Mouse (Mus musculus) G1E-ER4 (cell line): Measurements from ENCODE around the gene Psmd5. TPM values are rescaled to one million over a fixed set of nuclear protein-coding genes. Genes with fewer than 3 reads are reported as not detected.
"Not testable (repeated sequence)": the region's sequence is repeated elsewhere in the genome, so short reads cannot be mapped to it uniquely, and the experiment has no call there.

ENCODE experiments used
- GATA1 ChIP-seq: IDR thresholded peaks from one replicate; pipeline ENCODE4 v1.8.0; 2012; ENCODE audit warnings: low read length, inconsistent platforms
- polyA plus RNA-seq: library from polyadenylated mRNA; stranded (reverse); fragments of >175 nt; gene quantifications from 2 replicates; pipeline ENCODE4 v1.2.3, GENCODE M21; 2012

Gene Psmd5
- polyA plus RNA-seq, 1 experiment = 14.3 TPM

DNA sequence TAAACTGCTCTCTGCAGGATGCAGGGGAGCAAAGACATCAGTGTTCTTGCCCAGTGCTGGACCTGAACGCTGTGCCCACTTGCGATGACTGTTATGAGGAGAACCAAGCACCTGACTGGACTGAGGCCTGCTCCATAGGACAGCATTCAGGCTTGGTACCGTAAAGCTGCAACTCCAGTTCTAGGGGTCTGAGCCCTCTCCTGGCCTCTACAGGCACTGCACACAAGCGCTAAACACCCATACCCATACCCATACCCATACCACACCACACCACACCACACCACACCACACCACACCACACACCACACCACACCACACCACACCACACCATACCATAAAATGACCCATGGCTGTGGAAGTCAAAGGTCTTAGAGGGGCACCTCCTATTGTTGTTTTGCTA lies 19.5 kb downstream of the Psmd5 start:
- no peak for TF ChIP-seq GATA1

DNA sequence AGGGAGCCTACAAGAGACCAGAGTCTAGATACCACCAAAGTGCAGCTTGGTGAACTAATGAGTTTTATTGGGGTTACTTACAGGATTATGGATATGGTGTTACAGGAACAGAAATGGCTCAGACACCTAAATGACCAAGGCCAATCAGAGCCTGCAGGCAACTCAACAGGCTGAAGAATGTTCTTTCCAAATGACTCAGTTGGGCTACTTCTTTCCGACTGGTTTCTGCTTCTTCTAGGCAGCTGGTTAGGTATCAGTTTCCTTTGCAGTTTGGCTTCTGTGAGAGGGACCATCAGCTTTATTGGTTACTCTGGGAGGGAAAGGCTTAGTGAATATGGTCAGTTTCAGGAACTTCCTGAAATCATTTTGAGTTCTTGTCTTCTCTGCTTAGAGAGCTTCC lies 27.1 kb downstream of the Psmd5 start:
- TF ChIP-seq GATA1 = no peak

DNA sequence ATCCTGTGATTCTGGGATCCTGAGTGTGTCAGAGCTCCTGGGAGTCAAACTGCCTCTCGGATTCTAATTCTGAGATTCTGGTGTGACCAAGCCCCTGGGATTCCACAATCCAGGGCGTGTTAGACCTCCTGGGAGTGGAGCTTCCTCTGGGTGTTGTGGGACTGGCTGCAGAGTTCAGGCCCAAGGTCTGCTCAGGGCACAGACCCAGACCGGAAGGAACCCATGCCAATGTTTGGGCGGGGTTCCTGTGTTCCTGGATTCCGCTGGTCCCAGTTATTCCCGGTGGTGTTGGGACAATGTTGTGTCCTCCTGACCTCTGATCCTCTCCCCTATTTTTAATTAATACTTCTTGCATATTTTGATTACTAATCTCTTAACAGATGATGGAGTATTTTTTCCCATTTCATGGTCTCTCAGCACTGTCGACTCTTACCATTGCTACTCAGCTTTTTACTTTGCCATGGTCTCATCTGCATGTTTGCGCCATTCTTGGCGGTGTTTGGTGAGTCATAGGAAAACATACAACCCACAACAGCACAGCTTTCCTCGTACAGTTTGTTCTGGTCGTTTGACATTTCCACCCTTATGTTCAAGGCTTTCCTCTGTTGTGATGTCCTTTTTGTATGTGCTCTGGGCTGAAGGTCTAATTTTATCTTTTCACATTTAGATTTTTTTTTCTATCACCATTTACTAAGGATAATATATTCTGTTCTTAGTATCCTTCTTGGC lies 31.4 kb downstream of the Psmd5 start:
- no peak for TF ChIP-seq GATA1

DNA sequence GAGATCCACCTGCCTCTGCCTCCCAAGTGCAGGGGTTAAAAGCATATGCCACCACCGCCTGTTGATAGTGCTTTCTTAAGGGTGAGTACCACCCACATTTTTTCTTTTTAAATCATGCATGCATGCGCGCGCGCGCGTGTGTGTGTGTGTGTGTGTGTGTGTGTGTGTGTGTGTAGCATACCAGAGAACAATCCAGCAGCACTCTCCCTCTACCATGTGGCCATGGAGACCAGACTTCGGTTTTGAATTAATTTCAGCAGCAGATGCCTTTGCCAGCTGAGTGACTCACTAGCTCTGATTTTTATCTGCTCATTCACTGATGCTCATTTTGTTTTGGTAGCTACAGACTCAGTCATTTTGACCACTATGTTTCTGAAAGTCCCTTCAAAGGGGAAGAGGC lies 33.1 kb downstream of the Psmd5 start:
- TF ChIP-seq GATA1 = no peak

DNA sequence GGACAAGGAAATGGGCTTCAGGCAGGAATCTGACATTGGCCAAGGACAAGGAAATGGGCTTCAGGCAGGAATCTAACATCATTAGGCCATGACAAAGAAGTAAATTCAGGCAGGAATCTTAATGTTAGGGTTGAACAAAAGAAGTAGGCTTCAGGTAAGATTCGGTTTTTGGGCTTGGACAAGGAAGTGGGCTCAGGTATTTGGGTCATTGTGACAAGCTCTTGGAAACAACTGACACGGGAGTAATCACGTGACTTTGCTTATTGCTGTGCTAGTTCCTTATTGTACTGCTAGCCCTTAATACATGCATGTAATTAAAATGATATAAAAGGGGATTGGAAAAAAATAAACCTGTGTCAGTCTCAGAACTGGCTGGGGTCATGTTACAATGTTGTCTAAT lies 39.1 kb downstream of the Psmd5 start:
- TF ChIP-seq GATA1 = no peak

DNA sequence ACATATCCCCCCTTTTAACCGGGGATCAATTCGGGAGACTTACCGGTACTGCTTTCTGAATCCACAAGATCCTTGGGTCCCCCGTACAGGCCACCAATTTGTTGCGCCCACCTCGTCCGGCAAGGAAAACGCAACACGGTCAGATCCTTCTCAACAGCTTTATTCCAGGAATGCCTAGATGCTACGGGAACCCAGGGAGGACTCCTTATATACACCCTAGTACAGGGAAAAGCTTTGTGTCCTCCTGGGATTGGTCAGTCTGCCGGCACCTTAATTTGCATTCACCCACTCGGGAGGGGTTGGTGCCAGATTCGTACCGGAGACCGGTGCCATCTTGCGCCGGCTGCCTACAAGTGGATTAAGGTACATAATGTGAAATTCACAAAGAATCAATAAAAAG lies 41.1 kb downstream of the Psmd5 start:
- TF ChIP-seq GATA1 = no peak

DNA sequence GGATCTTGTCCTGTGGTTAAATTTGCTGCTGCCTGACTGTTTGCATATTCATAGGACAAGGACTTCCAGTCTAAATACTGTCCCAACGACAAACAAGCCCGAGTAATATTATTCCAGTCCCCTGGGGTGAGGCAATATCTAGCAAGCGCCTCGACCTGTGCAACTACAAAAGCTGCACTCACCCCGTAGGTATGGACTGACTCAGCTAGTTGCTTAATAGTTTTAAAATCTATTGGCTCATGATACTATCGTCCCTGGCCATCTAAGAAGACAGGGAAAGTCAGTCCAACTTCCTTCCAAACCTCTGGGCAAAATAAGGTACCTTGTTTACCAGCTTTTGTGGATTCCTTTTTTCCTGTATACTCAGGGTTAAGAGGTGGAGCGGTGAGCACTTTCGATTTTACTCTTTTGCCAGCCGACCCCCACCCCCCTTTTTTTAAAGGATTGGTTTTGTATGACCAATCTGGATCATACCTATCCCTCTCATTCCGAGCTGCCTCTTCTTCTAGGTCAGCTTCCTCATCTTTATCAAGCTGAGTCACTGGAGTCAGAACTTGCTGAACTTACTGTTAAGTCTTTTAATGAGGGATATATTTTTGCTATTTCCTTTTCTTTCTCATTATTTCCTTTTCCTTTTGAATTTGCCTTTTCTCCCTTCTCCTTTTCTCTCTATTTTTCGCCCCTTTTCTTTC lies 41.9 kb downstream of the Psmd5 start, which contains the start of gene Gm34653:
Gene Gm34653 (plus strand): TSS at position 242 of the 692 bp plus-strand sequence.
- not testable (repeated sequence) for TF ChIP-seq GATA1

DNA sequence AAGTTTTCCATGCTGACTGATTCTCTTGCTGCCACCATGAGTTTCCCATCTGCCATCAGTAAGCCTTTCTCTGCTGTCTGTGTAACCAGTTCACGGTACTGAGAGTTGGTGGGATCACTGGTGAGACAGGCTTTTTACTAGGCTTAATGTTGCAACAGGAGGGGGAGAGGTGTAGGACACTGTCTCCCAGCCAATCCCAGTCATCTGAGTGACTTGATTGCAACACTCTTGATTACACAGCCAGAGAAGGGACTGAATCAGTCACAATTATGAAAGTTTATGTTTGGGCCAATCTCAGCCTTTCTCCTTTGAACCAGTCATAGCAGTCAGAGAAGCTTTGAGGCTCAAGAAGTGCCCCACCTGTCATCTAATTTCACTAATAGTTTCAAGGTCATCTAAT lies 46.7 kb downstream of the Psmd5 start:
- no peak for TF ChIP-seq GATA1

DNA sequence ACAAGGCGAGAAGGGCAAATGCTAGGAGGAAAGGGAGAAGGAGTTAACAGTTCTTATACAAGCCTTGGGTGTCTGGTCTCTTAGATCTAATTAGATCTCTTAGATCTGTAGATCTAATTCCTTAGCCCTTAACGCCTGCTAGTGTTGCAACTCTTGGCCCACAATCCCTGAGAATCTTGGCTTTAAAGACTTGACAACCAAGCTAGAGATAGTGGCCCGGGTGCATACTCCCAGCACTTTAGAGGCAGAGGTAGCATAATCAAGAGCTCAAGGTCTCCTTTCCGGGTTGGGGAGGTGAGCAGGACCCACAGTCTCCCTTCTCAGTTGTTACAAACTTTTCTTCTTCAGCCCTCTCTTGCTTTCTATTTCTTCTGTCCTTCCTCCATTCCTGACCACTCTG lies 47.2 kb downstream of the Psmd5 start:
- no peak for TF ChIP-seq GATA1

DNA sequence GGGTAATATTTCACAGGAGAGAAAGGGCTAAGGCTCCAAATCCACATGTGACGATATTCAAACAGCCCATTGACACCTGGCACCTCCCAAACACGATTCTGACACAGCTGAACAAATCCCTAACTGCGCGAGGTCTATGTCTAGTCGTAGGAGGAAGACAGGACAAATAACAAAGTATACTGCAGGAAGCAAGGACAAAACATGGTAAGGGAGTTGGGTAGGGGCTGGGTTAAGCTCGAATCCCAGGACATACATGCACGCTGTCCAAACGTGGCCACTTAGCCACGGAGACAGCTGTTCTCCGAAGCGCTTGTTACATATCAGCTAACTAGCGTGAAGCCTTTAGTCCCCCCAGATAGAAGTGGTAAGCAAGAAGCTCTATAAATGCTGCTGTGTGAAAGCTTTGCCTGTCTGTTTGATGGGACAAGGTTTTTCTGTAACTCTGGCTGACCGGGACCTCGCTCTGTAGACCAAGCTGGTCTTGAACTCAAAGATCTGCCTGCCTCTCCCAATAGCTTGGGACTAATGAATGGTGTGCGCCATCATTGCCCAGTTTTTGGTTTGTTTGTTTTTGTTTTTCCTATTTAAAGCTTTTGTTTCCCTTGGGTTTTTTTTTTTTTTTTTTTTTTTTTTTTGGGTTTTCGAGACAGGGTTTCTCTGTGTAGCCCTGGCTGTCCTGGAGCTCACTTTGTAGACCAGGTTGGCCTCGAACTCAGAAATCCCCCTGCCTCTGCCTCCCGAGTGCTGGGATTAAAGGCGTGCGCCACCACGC lies 48.1 kb downstream of the Psmd5 start:
- TF ChIP-seq GATA1 = no peak

DNA sequence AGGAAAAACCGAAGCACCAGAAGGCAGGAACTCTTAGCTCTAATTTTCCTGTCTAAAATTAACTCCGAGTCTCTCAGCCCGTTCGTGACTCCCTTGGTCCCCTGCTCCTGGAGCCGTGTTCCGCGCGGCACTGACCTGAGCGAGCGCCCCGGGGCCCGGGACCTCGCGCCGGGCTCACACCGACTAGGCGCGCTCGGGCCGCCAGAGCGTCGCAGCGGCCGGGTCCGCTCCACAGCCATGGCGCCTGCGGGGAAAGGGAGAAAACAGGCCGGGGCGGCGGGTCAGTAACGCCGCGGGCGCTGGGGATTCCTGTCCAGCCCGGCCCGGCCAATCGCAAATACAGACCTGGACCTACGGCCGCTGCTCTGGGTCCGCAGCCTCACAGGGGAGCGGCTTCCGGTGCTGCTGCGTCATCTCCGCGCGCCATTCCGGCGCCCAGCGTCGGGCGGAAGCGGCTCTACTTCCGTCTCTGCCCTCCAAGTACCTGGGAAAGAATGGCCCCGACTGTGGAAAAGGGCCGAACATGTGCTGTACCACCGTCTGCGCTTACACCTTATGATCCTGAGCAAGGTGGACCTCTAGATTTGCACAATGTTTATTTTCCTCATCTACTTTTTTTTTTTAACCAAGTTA lies 48.8 kb downstream of the Psmd5 start, which contains the start of gene Fbxw2:
Gene Fbxw2 (minus strand): TSS at position 485 of the 633 bp plus-strand sequence.
- TF ChIP-seq GATA1 = no peak

DNA sequence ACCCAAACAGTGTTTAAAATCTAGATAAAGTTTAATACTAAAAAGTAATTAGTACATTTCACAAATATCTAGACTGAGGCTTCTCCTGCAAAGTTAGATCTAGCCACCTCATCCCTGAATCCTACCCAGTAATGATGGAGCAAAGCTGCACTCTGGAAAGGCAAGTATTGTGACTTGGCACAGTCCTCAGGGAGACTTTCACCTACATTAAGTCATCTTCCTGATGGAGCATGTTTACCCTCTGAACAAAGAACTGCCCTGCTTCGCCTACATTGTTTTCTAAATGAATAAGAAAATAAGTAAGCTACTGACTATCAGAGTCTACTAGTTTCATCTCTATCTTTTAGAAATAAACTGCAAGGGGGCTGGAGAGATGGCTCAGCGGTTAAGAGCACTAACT lies 56.3 kb downstream of the Psmd5 start:
- TF ChIP-seq GATA1 = no peak

DNA sequence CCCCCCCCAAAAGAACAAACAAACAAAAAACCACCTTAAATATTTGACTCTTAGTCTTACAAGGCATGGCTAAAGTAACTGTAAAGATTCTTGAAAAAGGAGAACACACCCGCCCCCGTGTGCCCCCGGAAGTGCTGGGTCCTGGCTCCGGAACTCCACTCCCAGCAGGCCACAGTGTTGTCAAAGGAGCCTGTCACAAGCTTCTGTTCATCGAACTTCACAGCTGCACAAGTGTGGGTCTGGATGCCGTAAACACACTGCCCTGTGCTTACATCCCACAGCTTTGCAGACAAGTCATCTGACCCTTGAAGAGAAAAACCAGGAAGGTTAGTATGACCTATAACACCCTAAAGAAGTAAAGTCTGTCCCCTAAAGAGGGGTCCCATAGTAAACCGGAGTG lies 62.1 kb downstream of the Psmd5 start:
- TF ChIP-seq GATA1 = no peak

DNA sequence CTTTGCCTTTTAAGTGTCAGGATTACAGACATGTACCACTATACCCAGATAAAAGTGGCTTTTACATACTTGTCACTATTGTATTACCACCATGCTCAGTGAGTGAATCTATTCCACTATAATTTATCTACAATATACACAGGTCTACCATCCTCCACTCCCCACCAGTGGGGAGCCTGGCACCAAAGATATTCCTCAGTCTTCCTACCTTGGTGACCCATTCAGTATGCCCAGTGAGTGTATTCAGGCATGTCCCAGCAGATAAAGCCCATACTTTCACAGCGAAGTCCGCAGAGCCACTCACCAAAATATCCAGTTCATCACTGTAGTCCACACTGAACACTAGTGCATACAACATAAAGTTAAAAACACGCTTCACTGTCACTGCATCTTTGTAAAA lies 64.0 kb downstream of the Psmd5 start:
- no peak for TF ChIP-seq GATA1

DNA sequence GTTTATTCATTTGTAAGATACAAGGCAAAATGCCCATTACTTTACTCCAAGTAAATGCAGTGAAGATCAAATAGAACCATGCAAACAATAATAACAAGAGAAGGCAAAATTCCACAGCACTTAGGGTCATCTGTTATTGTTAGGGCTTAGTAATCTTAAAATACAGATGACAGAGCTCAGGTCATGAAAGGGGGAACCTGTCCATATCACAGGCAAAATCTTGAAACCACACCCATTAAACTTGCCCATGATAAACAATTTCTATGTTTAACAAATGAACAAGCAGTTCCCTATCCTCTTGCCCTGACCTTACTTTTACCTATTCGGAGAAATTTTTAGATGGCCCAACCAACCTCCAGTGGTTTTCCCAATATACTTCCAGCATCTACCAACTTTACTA lies 65.2 kb downstream of the Psmd5 start:
- TF ChIP-seq GATA1 = peak; percentile 15

DNA sequence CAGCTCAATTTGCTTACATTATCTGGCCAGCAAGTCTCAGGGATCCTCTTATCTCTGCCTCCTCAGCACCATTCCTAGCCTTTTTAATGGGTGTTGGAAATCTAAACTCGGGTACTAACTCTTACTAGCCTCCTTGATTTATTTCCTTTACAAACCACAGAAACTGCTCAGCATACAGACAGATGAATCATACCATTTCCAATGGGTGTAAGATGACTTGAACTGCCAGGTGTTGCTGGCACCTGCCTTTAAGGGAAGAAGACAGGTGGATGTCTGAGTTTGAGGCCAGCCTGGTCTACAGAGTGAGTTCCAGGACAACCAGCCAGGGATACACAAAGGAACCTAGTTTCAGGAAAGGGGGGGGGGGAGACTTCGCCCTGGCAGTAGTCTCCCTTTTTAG lies 66.7 kb downstream of the Psmd5 start:
- TF ChIP-seq GATA1 = no peak
